Mouse (Mus musculus): ENCODE measurements around the gene Cpsf6. TPM values are rescaled to one million over a fixed set of nuclear protein-coding genes. Genes with fewer than 3 reads are reported as not detected.

The Cpsf6 gene
- polyA plus RNA-seq, 1 experiment from 2014 or later, result 111 TPM

- ATAC-seq, result no peak
Measured at GRCm38 (mm10) chr10:117415364-117416057, 35.7 kb upstream of the Cpsf6 start.

GRCm38 (mm10) chr10:117414726-117415125 lies 34.9 kb upstream of the Cpsf6 start:
- Histone ChIP-seq H3K9ac (ENCODE audit: low read depth, low read length) (no peak overlapping the region), H3K4me2 (ENCODE audit: low read length) (no peak overlapping the region), H3K4me3 (ENCODE audit: low read length) (no peak overlapping the region), H3K27ac (ENCODE audit: low read depth, low read length) (no peak overlapping the region), H3K9me3 (ENCODE audit: control insufficient read depth, low read length) (no peaks in the 10 kb centered on the region), H3K36me3 (ENCODE audit: control insufficient read depth, insufficient read depth, low read length) (no peaks in the 10 kb centered on the region), H3K4me1 (ENCODE audit: control insufficient read depth, insufficient read depth, low read depth, low read length) (peaks cover 12% of the 10 kb centered on the region), H3K27me3 (replicated peaks; ENCODE audit: control insufficient read depth, insufficient read depth, low read length) (no peaks in the 10 kb centered on the region)
- ATAC-seq, result no peak
- WGBS, result 94% methylated on average over 1 of the region's 1 CpGs

More at GRCm38 (mm10) chr10:117415364-117416057, 35.7 kb upstream of the Cpsf6 start:
- Histone ChIP-seq H3K27ac (ENCODE audit: low read depth, low read length) (no peak overlapping the region), H3K4me3 (ENCODE audit: low read length) (no peak overlapping the region), H3K9ac (ENCODE audit: low read depth, low read length) (no peak overlapping the region), H3K4me2 (ENCODE audit: low read length) (no peak overlapping the region), H3K4me1 (ENCODE audit: control insufficient read depth, insufficient read depth, low read depth, low read length) (peaks cover 12% of the 10 kb centered on the region), H3K27me3 (replicated peaks; ENCODE audit: control insufficient read depth, insufficient read depth, low read length) (no peaks in the 10 kb centered on the region; the same call in 1 of the 2 replicates), H3K9me3 (ENCODE audit: control insufficient read depth, low read length) (no peaks in the 10 kb centered on the region), H3K36me3 (ENCODE audit: control insufficient read depth, insufficient read depth, low read length) (no peaks in the 10 kb centered on the region)
- 84% methylated on average over 6 of the region's 6 CpGs for WGBS

GRCm38 (mm10) chr10:117413562-117414527 lies 34.0 kb upstream of the Cpsf6 start:
- Histone ChIP-seq H3K9ac (ENCODE audit: low read depth, low read length) (no peak overlapping the region), H3K27ac (ENCODE audit: low read depth, low read length) (no peak overlapping the region), H3K36me3 (ENCODE audit: control insufficient read depth, insufficient read depth, low read length) (no peaks in the 10 kb centered on the region), H3K9me3 (ENCODE audit: control insufficient read depth, low read length) (no peaks in the 10 kb centered on the region), H3K4me1 (ENCODE audit: control insufficient read depth, insufficient read depth, low read depth, low read length) (peaks cover 11% of the 10 kb centered on the region), H3K4me2 (ENCODE audit: low read length) (no peak overlapping the region), H3K4me3 (ENCODE audit: low read length) (no peak overlapping the region), H3K27me3 (replicated peaks; ENCODE audit: control insufficient read depth, insufficient read depth, low read length) (no peaks in the 10 kb centered on the region)
- 63% methylated on average over 13 of the region's 13 CpGs for WGBS
- no peak for ATAC-seq

GRCm38 (mm10) chr10:117412474-117413057 lies 32.8 kb upstream of the Cpsf6 start:
- H3K4me3 ChIP-seq (ENCODE audit: low read length), result no peak overlapping the region
- H3K4me1 ChIP-seq (ENCODE audit: control insufficient read depth, insufficient read depth, low read depth, low read length), result peaks cover 5% of the 10 kb centered on the region
- H3K27ac ChIP-seq (ENCODE audit: low read depth, low read length), result no peak overlapping the region
- ATAC-seq, result no peak
- H3K4me2 ChIP-seq (ENCODE audit: low read length), result no peak overlapping the region
- 84% methylated on average over 7 of the region's 7 CpGs for WGBS
- no peaks in the 10 kb centered on the region for H3K9me3 ChIP-seq (ENCODE audit: control insufficient read depth, low read length)
- H3K36me3 ChIP-seq (ENCODE audit: control insufficient read depth, insufficient read depth, low read length), result no peaks in the 10 kb centered on the region
- no peak overlapping the region for H3K9ac ChIP-seq (ENCODE audit: low read depth, low read length)
- no peaks in the 10 kb centered on the region for H3K27me3 ChIP-seq (replicated peaks; ENCODE audit: control insufficient read depth, insufficient read depth, low read length)

- WGBS, result 37% methylated on average over 16 of the region's 16 CpGs
Measured at GRCm38 (mm10) chr10:117411716-117412473, 32.1 kb upstream of the Cpsf6 start.

DNA sequence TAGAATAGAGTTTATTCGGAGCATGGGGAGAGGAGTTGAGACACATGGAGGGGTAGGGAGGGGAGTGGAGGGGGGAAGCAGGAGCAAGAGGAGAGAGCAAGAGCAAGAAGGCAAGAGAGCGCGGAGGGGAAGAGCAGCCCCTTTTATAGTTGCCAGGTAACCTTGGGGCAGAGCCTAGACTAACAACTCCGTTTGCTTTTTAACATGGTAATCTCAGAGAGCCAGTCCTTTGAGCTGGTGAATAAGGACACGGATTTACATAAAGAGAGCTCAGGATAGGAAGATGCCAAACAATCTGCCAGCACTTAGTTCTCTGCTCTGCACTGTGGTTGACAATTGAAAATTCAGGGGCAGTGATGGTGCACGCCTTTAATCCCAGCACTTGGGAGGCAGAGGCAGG lies 31.3 kb upstream of the Cpsf6 start:
- 36% methylated on average over 6 of the region's 6 CpGs for WGBS
- Histone ChIP-seq H3K27ac (ENCODE audit: low read depth, low read length) (no peak overlapping the region), H3K4me2 (ENCODE audit: low read length) (no peak overlapping the region), H3K9me3 (ENCODE audit: control insufficient read depth, low read length) (no peaks in the 10 kb centered on the region), H3K4me1 (ENCODE audit: control insufficient read depth, insufficient read depth, low read depth, low read length) (no peaks in the 10 kb centered on the region; the same call in 1 of the 2 replicates), H3K36me3 (ENCODE audit: control insufficient read depth, insufficient read depth, low read length) (no peaks in the 10 kb centered on the region), H3K27me3 (replicated peaks; ENCODE audit: control insufficient read depth, insufficient read depth, low read length) (no peaks in the 10 kb centered on the region), H3K4me3 (ENCODE audit: low read length) (no peak overlapping the region), H3K9ac (ENCODE audit: low read depth, low read length) (no peak overlapping the region)
- peak; percentile 55; the same call in 1 of the 2 replicates for ATAC-seq

More at GRCm38 (mm10) chr10:117411716-117412473, 32.1 kb upstream of the Cpsf6 start:
- no peaks in the 10 kb centered on the region for H3K9me3 ChIP-seq (ENCODE audit: control insufficient read depth, low read length)
- no peak overlapping the region for H3K9ac ChIP-seq (ENCODE audit: low read depth, low read length)
- no peak for ATAC-seq
- no peaks in the 10 kb centered on the region for H3K36me3 ChIP-seq (ENCODE audit: control insufficient read depth, insufficient read depth, low read length)
- no peak overlapping the region for H3K4me3 ChIP-seq (ENCODE audit: low read length)
- H3K27ac ChIP-seq (ENCODE audit: low read depth, low read length), result no peak overlapping the region
- no peak overlapping the region for H3K4me2 ChIP-seq (ENCODE audit: low read length)
- H3K27me3 ChIP-seq (replicated peaks; ENCODE audit: control insufficient read depth, insufficient read depth, low read length), result no peaks in the 10 kb centered on the region
- no peaks in the 10 kb centered on the region; the same call in 1 of the 2 replicates for H3K4me1 ChIP-seq (ENCODE audit: control insufficient read depth, insufficient read depth, low read depth, low read length)

- Histone ChIP-seq H3K9me3 (ENCODE audit: control insufficient read depth, low read length) (no peaks in the 10 kb centered on the region), H3K4me1 (ENCODE audit: control insufficient read depth, insufficient read depth, low read depth, low read length) (no peaks in the 10 kb centered on the region; the same call in 1 of the 2 replicates), H3K27ac (ENCODE audit: low read depth, low read length) (no peak overlapping the region), H3K27me3 (replicated peaks; ENCODE audit: control insufficient read depth, insufficient read depth, low read length) (no peaks in the 10 kb centered on the region), H3K4me3 (ENCODE audit: low read length) (no peak overlapping the region), H3K4me2 (ENCODE audit: low read length) (no peak overlapping the region), H3K36me3 (ENCODE audit: control insufficient read depth, insufficient read depth, low read length) (no peaks in the 10 kb centered on the region), H3K9ac (ENCODE audit: low read depth, low read length) (no peak overlapping the region)
- ATAC-seq, result no peak
- WGBS, result 82% methylated on average over 6 of the region's 6 CpGs
Measured at GRCm38 (mm10) chr10:117410481-117411048, 30.8 kb upstream of the Cpsf6 start.

Measured in hindbrain, embryonic 16.5 days (tissue).